ENCODE assay signal across 8 mouse cellular contexts in genomic region chr13:102744481-102745269, GRCm38 (mm10). TPM values are rescaled to one million over a fixed set of nuclear protein-coding genes. Genes with fewer than 3 reads are reported as not detected.
A peak's percentile ranks its signal among the peaks of the same experiment; 100 is the strongest.
DNase-seq lines count a peak whose midpoint lies in the region; ATAC-seq and TF ChIP-seq lines count a peak whose summit lies in the region.
"Had no signal": no experiment of that assay in that cellular context is flagged by ENCODE, and none has a peak within 500 bp of the region (broad histone marks: within the 10 kb centered on the region; RNA-seq: fewer than 3 reads in every experiment).

No protein-coding gene starts in this region.

- H3K27me3 ChIP-seq in limb, embryonic 14.5 days (ENCODE audit: control insufficient read depth, insufficient read depth, low read length) = no peaks in the 10 kb centered on the region
- H3K27me3 ChIP-seq: hindbrain, embryonic 15.5 days had no signal

- H3K9me3 ChIP-seq in limb, embryonic 14.5 days (ENCODE audit: control insufficient read depth, low read length) = no peaks in the 10 kb centered on the region
- H3K9me3 ChIP-seq: hindbrain, embryonic 15.5 days had no signal

- H3K27ac ChIP-seq in limb, embryonic 14.5 days (replicated peaks; ENCODE audit: low read depth, low read length) = no peak overlapping the region
- H3K27ac ChIP-seq: hindbrain, embryonic 15.5 days had no signal

- DNase-seq in urinary bladder, postnatal 25 days (ENCODE audit: low spot score) = peak; percentile 31
- no peak for DNase-seq in urinary bladder, postnatal 10 days (ENCODE audit: low spot score)
- peak; percentile 49 to 69 for DNase-seq in adrenal gland, postnatal 36 days
- peak; percentile 49 for DNase-seq in limb, embryonic 14.5 days (ENCODE audit: low spot score)
- peak; percentile 19 for DNase-seq in retina, postnatal 7 days (ENCODE audit: low read depth, low spot score)

- TF ChIP-seq POLR2A in limb, embryonic 14.5 days (IDR thresholded peaks at IDR 0.05; ENCODE audit: borderline replicate concordance, extremely low read depth, insufficient read depth, insufficient read length) = no peak

- 71% methylated on average over 9 of the region's 9 CpGs for WGBS in limb, embryonic 14.5 days

- no peak overlapping the region for H3K4me2 ChIP-seq in limb, embryonic 14.5 days (replicated peaks; ENCODE audit: low read depth, low read length, severe bottlenecking)
- H3K4me2 ChIP-seq: hindbrain, embryonic 15.5 days had no signal

- H3K4me1 ChIP-seq in limb, embryonic 14.5 days (ENCODE audit: control insufficient read depth, insufficient read depth, low read length) = no peaks in the 10 kb centered on the region

- no peak overlapping the region for H3K4me3 ChIP-seq in limb, embryonic 14.5 days (replicated peaks; ENCODE audit: low read length)
- H3K4me3 ChIP-seq: hindbrain, embryonic 15.5 days had no signal

- H3K9ac ChIP-seq in limb, embryonic 14.5 days (ENCODE audit: low read depth, low read length, severe bottlenecking) = no peak overlapping the region
- H3K9ac ChIP-seq: hindbrain, embryonic 15.5 days had no signal

- H3K36me3 ChIP-seq in limb, embryonic 14.5 days (ENCODE audit: control insufficient read depth, insufficient read depth, low read length) = peaks cover 24% of the 10 kb centered on the region
- H3K36me3 ChIP-seq: hindbrain, embryonic 15.5 days had no signal

- ATAC-seq in erythroblast, adult 5-6 weeks (replicated peaks; ENCODE audit: low FRiP score, poor library complexity, severe bottlenecking) = peak; percentile 80; the same call in 1 of the 2 replicates
- ATAC-seq in inflammation-experienced regulatory T-cells, adult 6 months = peak; percentile 56
- ATAC-seq in limb, embryonic 14.5 days (ENCODE audit: low FRiP score, low read depth) = no peak

RNA-seq across cellular contexts. Expression of gene Cd180, which starts 51.3 kb away (rescaled TPM):
- 1 to 10 TPM; 1.1 to 2.0 TPM for total RNA-seq in adrenal gland, postnatal 36 days (2021)
- 24.0 and 31.1 TPM in 2 replicates for total RNA-seq in erythroblast, adult 5-6 weeks (2015; ENCODE audit: low replicate concordance)
- 3.1 and 17.4 TPM in 2 replicates for total RNA-seq in erythroblast, adult 5-6 weeks (2017; ENCODE audit: low replicate concordance)
- polyA plus RNA-seq in inflammation-experienced regulatory T-cells, adult 6 months (2017; shearing (Covaris generic)) = under 1 TPM in 2 of 3 experiments, not detected in 1; 0.21 to 0.99 TPM
- polyA plus RNA-seq in limb, embryonic 14.5 days (2012; rRNA removed) = 1.2 and 1.3 TPM in 2 replicates
- polyA plus RNA-seq in limb, embryonic 14.5 days (2014; fragmentation: Nextera tagmentation; extraction: Ambion mirVana) = 0.61 and 1.3 TPM in 2 replicates
